Mouse (Mus musculus): ENCODE measurements around the gene Stab1. TPM values are rescaled to one million over a fixed set of nuclear protein-coding genes. Genes with fewer than 3 reads are reported as not detected.

Gene Stab1
- total and polyA plus RNA-seq, 3 experiments, result 0.44 TPM; not detected in 2

GRCm38 (mm10) chr14:31133023-31133665 is 35.3 kb downstream of the Stab1 start:
- TF ChIP-seq GATA1 (IDR thresholded peaks at IDR 0.05; ENCODE audit: borderline replicate concordance, low read length), result no peak
- TF ChIP-seq GATA2 (IDR thresholded peaks at IDR 0.05; ENCODE audit: borderline replicate concordance, low read depth, low read length), result no peak
- TF ChIP-seq TAL1 (conservative IDR thresholded peaks at IDR 0.05; ENCODE audit: low read depth, low read length), result no peak
- no peak for TF ChIP-seq CTCF (IDR thresholded peaks at IDR 0.05; ENCODE audit: low read depth, low read length)
- TF ChIP-seq POLR2AphosphoS5 (IDR thresholded peaks at IDR 0.05; ENCODE audit: insufficient replicate concordance, low read depth, low read length), result no peak
- Histone ChIP-seq H3K4me3 (ENCODE audit: low read depth, low read length) (peak overlapping the region; percentile 97), H3K4me1 (ENCODE audit: insufficient read depth, low read depth, low read length) (peaks cover 82% of the 10 kb centered on the region), H3K27me3 (ENCODE audit: insufficient read depth, low read length) (no peaks in the 10 kb centered on the region; the same call in 1 of the 2 replicates), H3K9me3 (replicated peaks) (no peaks in the 10 kb centered on the region), H3K36me3 (replicated peaks) (peaks cover 60% of the 10 kb centered on the region)
- DNase-seq (ENCODE audit: low spot score) (peak; percentile 64), ATAC-seq (ENCODE audit: extremely low read depth, insufficient number of reproducible peaks, low FRiP score, poor library complexity, severe bottlenecking) (no peak)

GRCm38 (mm10) chr14:31132491-31132975 is 35.9 kb downstream of the Stab1 start:
- H3K4me1 ChIP-seq (ENCODE audit: insufficient read depth, low read depth, low read length), result peaks cover 79% of the 10 kb centered on the region
- no peak for DNase-seq (ENCODE audit: low spot score)

GRCm38 (mm10) chr14:31132031-31132430 is 36.4 kb downstream of the Stab1 start:
- TF ChIP-seq POLR2AphosphoS5 (IDR thresholded peaks at IDR 0.05; ENCODE audit: insufficient replicate concordance, low read depth, low read length) (no peak), TAL1 (conservative IDR thresholded peaks at IDR 0.05; ENCODE audit: low read depth, low read length) (peak; percentile 54)
- peak; percentile 71 for DNase-seq (ENCODE audit: low spot score)
- Histone ChIP-seq H3K4me3 (ENCODE audit: low read depth, low read length) (peak overlapping the region; percentile 97), H3K9me3 (replicated peaks) (no peaks in the 10 kb centered on the region), H3K4me1 (ENCODE audit: insufficient read depth, low read depth, low read length) (peaks cover 79% of the 10 kb centered on the region), H3K36me3 (replicated peaks) (peaks cover 50% of the 10 kb centered on the region), H3K27me3 (ENCODE audit: insufficient read depth, low read length) (no peaks in the 10 kb centered on the region; the same call in 1 of the 2 replicates)
- ATAC-seq (ENCODE audit: extremely low read depth, insufficient number of reproducible peaks, low FRiP score, poor library complexity, severe bottlenecking), result 0 out of 2 replicates have a peak, but pooled peaks have one; percentile 19

More at GRCm38 (mm10) chr14:31132491-31132975, 35.9 kb downstream of the Stab1 start:
- ATAC-seq (ENCODE audit: extremely low read depth, insufficient number of reproducible peaks, low FRiP score, poor library complexity, severe bottlenecking), result no peak
- Histone ChIP-seq H3K4me3 (ENCODE audit: low read depth, low read length) (peak overlapping the region; percentile 97), H3K27me3 (ENCODE audit: insufficient read depth, low read length) (no peaks in the 10 kb centered on the region; the same call in 1 of the 2 replicates), H3K9me3 (replicated peaks) (no peaks in the 10 kb centered on the region), H3K36me3 (replicated peaks) (peaks cover 54% of the 10 kb centered on the region)
- no peak for TF ChIP-seq TAL1 (conservative IDR thresholded peaks at IDR 0.05; ENCODE audit: low read depth, low read length)
- no peak for TF ChIP-seq GATA2 (IDR thresholded peaks at IDR 0.05; ENCODE audit: borderline replicate concordance, low read depth, low read length)
- no peak for TF ChIP-seq POLR2AphosphoS5 (IDR thresholded peaks at IDR 0.05; ENCODE audit: insufficient replicate concordance, low read depth, low read length)
- TF ChIP-seq CTCF (IDR thresholded peaks at IDR 0.05; ENCODE audit: low read depth, low read length), result no peak
- TF ChIP-seq GATA1 (IDR thresholded peaks at IDR 0.05; ENCODE audit: borderline replicate concordance, low read length), result no peak

GRCm38 (mm10) chr14:31131272-31131821 is 37.1 kb downstream of the Stab1 start:
- H3K4me3 ChIP-seq (ENCODE audit: low read depth, low read length), result peak overlapping the region; percentile 97
- H3K9me3 ChIP-seq (replicated peaks), result no peaks in the 10 kb centered on the region
- H3K36me3 ChIP-seq (replicated peaks), result peaks cover 49% of the 10 kb centered on the region
- DNase-seq (ENCODE audit: low spot score), result no peak
- TF ChIP-seq POLR2AphosphoS5 (IDR thresholded peaks at IDR 0.05; ENCODE audit: insufficient replicate concordance, low read depth, low read length) (no peak), GATA2 (IDR thresholded peaks at IDR 0.05; ENCODE audit: borderline replicate concordance, low read depth, low read length) (no peak), GATA1 (IDR thresholded peaks at IDR 0.05; ENCODE audit: borderline replicate concordance, low read length) (no peak), CTCF (IDR thresholded peaks at IDR 0.05; ENCODE audit: low read depth, low read length) (no peak), TAL1 (conservative IDR thresholded peaks at IDR 0.05; ENCODE audit: low read depth, low read length) (no peak)
- peaks cover 78% of the 10 kb centered on the region for H3K4me1 ChIP-seq (ENCODE audit: insufficient read depth, low read depth, low read length)
- ATAC-seq (ENCODE audit: extremely low read depth, insufficient number of reproducible peaks, low FRiP score, poor library complexity, severe bottlenecking), result no peak
- no peaks in the 10 kb centered on the region for H3K27me3 ChIP-seq (ENCODE audit: insufficient read depth, low read length)

GRCm38 (mm10) chr14:31130236-31131220 is 37.9 kb downstream of the Stab1 start, which contains the start of gene Nt5dc2:
Gene Nt5dc2, plus strand, starts transcription at chr14:31131053.
- TF ChIP-seq GATA2 (IDR thresholded peaks at IDR 0.05; ENCODE audit: borderline replicate concordance, low read depth, low read length) (no peak), GATA1 (IDR thresholded peaks at IDR 0.05; ENCODE audit: borderline replicate concordance, low read length) (no peak), POLR2AphosphoS5 (IDR thresholded peaks at IDR 0.05; ENCODE audit: insufficient replicate concordance, low read depth, low read length) (no peak), TAL1 (conservative IDR thresholded peaks at IDR 0.05; ENCODE audit: low read depth, low read length) (no peak), CTCF (IDR thresholded peaks at IDR 0.05; ENCODE audit: low read depth, low read length) (no peak)
- 0 out of 2 replicates have a peak, but pooled peaks have one; percentile 6 for ATAC-seq (ENCODE audit: extremely low read depth, insufficient number of reproducible peaks, low FRiP score, poor library complexity, severe bottlenecking)
- peak; percentile 87 for DNase-seq (ENCODE audit: low spot score)
- Histone ChIP-seq H3K4me3 (ENCODE audit: low read depth, low read length) (peak within 1 kb of the TSS; percentile 97), H3K4me1 (ENCODE audit: insufficient read depth, low read depth, low read length) (peaks cover 78% of the 10 kb centered on the region), H3K9me3 (replicated peaks) (no peaks in the 10 kb centered on the region), H3K36me3 (replicated peaks) (peaks cover 49% of the 10 kb centered on the region), H3K27me3 (ENCODE audit: insufficient read depth, low read length) (no peaks in the 10 kb centered on the region)

All from G1E (cell line).